Mouse (Mus musculus) ES-E14 (cell line): ENCODE data around the gene Sh3gl2.

Source experiments
- HCFC1 ChIP-seq: IDR thresholded peaks from 2 replicates; pipeline ENCODE4 v1.6.1; 2012; ENCODE audit warnings: low read length, inconsistent platforms, borderline replicate concordance; ENCODE audit not compliant: insufficient read depth
- MAFK ChIP-seq: IDR thresholded peaks from 2 replicates; pipeline ENCODE4 v1.6.1; 2014; ENCODE audit warnings: mild to moderate bottlenecking, low read depth, low read length, inconsistent platforms; ENCODE audit not compliant: insufficient read depth
- ZC3H11A ChIP-seq: IDR thresholded peaks from 2 replicates; pipeline ENCODE4 v1.6.1; 2012; ENCODE audit warnings: low read depth, mild to moderate bottlenecking, inconsistent platforms, low read length, borderline replicate concordance

DNA sequence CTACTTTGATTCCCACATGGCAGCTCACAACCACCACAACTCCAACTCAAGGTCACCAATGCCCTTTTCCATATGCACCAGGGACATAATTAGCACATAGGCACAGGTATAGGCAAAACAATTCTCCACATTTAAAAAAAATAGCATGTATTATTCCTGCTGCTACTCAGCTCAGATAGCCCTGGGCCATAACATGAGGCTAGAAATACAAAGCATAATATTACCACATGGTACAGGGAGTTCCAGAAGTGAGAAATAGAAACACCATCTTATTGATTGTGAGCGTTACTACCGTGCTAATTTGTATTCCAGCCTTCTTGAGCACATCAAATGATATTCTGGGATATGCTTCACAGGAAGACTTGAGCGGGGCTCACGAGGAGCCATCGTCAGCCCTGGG is 464.3 kb downstream of the Sh3gl2 start:
- TF ChIP-seq MAFK = no peak
- no peak for TF ChIP-seq ZC3H11A
- TF ChIP-seq HCFC1 = no peak
